Comparison of ENCODE assay signal across 8 mouse cellular contexts in the genomic region with DNA sequence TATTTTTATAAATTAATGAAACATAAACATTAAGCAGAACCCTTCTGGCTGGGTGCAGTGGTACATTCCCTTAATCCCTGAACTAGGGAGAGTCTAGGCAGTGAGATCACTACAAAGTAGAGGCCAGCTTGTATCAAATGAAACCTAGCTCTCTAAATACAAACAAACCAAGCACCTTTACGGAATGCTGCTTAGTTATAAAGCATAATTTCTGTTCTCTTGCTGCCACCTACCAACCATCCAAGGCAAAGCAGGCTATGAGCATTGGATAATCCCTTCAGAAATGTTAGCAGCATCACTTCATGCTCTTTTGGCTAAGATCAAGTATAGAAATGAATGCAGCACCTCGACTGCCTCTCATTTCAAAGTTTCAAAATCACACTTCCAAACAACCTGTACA. TPM values are rescaled to one million over a fixed set of nuclear protein-coding genes. Genes with fewer than 3 reads are reported as not detected.
A peak's percentile ranks its signal among the peaks of the same experiment; 100 is the strongest.
DNase-seq lines count a peak whose midpoint lies in the region; ATAC-seq and TF ChIP-seq lines count a peak whose summit lies in the region.

No protein-coding gene starts in this region.

- H3K4me2 ChIP-seq in hindbrain, embryonic 16.5 days (ENCODE audit: low read length), result no peak overlapping the region

- H3K27ac ChIP-seq in left cerebral cortex, adult 2 months, result no peak overlapping the region
- no peak overlapping the region for H3K27ac ChIP-seq in hindbrain, embryonic 16.5 days (ENCODE audit: low read depth, low read length)

- H3K27me3 ChIP-seq in hindbrain, embryonic 16.5 days (replicated peaks; ENCODE audit: control insufficient read depth, insufficient read depth, low read length), result no peaks in the 10 kb centered on the region

- H3K9ac ChIP-seq in hindbrain, embryonic 16.5 days (ENCODE audit: low read depth, low read length), result no peak overlapping the region

- peak; percentile 17 to 43 for DNase-seq in left cerebral cortex, adult 2 months (ENCODE audit: extremely low spot score in 1 of 2, low spot score in 2 of 2)
- no peak for DNase-seq in left cerebral cortex, postnatal 36 days (ENCODE audit: low spot score in 2 of 2)
- peak; percentile 40 for DNase-seq in Muller cell, postnatal 12 days (ENCODE audit: inconsistent ontology term)
- peak; percentile 35 to 67 for DNase-seq in cerebellum, postnatal 36 days
- peak; percentile 47 to 74 for DNase-seq in left cerebral cortex, postnatal 25 days (ENCODE audit: low spot score in 2 of 2)
- DNase-seq in right cerebral cortex, adult 18-20 months, result peak; percentile 28
- no peak for DNase-seq in thymus, postnatal 10 days (ENCODE audit: low spot score in 2 of 2)

- intact Hi-C loops in left cerebral cortex, adult 2 months (cut with DNase I), result loop anchor here (5.0 to 10.0 kb wide), 3 partner anchors 420 to 792 kb away; a partner anchor contains a TSS
- intact Hi-C loops in left cerebral cortex, postnatal 36 days (cut with DNase I), result loop anchor here (5.0 to 10.0 kb wide), 2 partner anchors 510 to 792 kb away; no protein-coding TSS in a partner anchor
- intact Hi-C loops in left cerebral cortex, postnatal 25 days (cut with DNase I), result loop anchor here (5.0 to 10.0 kb wide), 2 partner anchors 422 to 510 kb away; no protein-coding TSS in a partner anchor

- no peaks in the 10 kb centered on the region for H3K9me3 ChIP-seq in hindbrain, embryonic 16.5 days (ENCODE audit: control insufficient read depth, low read length)

- WGBS in hindbrain, embryonic 16.5 days, result 28% methylated on average over 2 of the region's 2 CpGs

- no peaks in the 10 kb centered on the region for H3K4me1 ChIP-seq in hindbrain, embryonic 16.5 days (ENCODE audit: control insufficient read depth, insufficient read depth, low read depth, low read length)

- H3K4me3 ChIP-seq in left cerebral cortex, adult 2 months, result no peak overlapping the region
- H3K4me3 ChIP-seq in hindbrain, embryonic 16.5 days (ENCODE audit: low read length), result no peak overlapping the region

- peak; percentile 91 for ATAC-seq in hindbrain, embryonic 16.5 days

- peak; percentile 83 for TF ChIP-seq CTCF in left cerebral cortex, adult 2 months (IDR thresholded peaks at IDR 0.05)

- no peaks in the 10 kb centered on the region for H3K36me3 ChIP-seq in hindbrain, embryonic 16.5 days (ENCODE audit: control insufficient read depth, insufficient read depth, low read length)

RNA-seq across cellular contexts. Expression of a gene that starts 7.7 kb away (rescaled TPM):
- 10 to 100 TPM; 22.8 to 27.1 TPM for total RNA-seq in left cerebral cortex, adult 2 months (2021)
- 10 to 100 TPM; 22.7 to 28.2 TPM for total RNA-seq in left cerebral cortex, postnatal 36 days (2021)
- polyA plus RNA-seq in hindbrain, embryonic 16.5 days (2015; fragmentation: Nextera tagmentation; extraction: Ambion mirVana), result 25.2 and 35.1 TPM in 2 replicates
- 10 to 100 TPM; 26.7 to 28.7 TPM for total RNA-seq in left cerebral cortex, postnatal 25 days (2021)

Comparison
In these comparisons a context has a peak if more than half of its experiments do, and no peak if none do; other contexts are left out.
1. DNase-seq: peak in left cerebral cortex, adult 2 months (2 of 2), Muller cell, postnatal 12 days (single experiment), cerebellum, postnatal 36 days (2 of 2), left cerebral cortex, postnatal 25 days (2 of 2) and right cerebral cortex, adult 18-20 months (single experiment); none in left cerebral cortex, postnatal 36 days (0 of 2) and thymus, postnatal 10 days (0 of 2).